Mouse (Mus musculus) bone marrow, adult 2 months (tissue): ENCODE results near the gene Cobl.

Experiments
- CTCF ChIP-seq: fragments of 200-500 bp; IDR thresholded peaks from 2 replicates; pipeline ENCODE4 v1.5.1; 2011; ENCODE audit warnings: low read length, control low read depth; ENCODE audit not compliant: control insufficient read depth, insufficient read depth
- POLR2A ChIP-seq: fragments of 200-500 bp; IDR thresholded peaks from 2 replicates; pipeline ENCODE4 v1.6.1; 2011; ENCODE audit warnings: low read depth, mild to moderate bottlenecking, control low read depth, low read length, borderline replicate concordance; ENCODE audit not compliant: control insufficient read depth

DNA sequence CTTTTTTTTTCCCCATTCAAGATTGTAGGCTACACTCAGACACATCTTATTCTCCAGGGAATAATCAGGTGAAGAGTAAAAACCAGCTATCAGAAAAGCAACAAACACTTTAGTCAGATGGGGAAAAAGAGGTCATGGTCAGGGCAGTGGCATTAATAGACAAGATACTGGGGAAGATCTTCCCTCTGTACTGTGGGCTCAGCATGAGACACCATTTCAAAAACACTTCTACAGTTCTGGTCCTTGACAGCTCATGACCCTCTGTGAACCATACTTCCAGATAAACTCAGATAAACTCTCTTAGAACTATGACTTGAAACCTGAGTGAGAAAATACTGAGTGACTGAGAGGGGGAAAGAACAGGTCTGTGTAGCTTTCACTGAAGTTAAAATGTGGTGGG is 29.0 kb upstream of the Cobl start:
- TF ChIP-seq POLR2A (no peak), CTCF (no peak)
